Mouse (Mus musculus): Measurements from ENCODE around the gene Col4a3. TPM values are rescaled to one million over a fixed set of nuclear protein-coding genes. Genes with fewer than 3 reads are reported as not detected.

Col4a3 gene
- polyA plus RNA-seq, 1 experiment: 0.09 TPM

DNA sequence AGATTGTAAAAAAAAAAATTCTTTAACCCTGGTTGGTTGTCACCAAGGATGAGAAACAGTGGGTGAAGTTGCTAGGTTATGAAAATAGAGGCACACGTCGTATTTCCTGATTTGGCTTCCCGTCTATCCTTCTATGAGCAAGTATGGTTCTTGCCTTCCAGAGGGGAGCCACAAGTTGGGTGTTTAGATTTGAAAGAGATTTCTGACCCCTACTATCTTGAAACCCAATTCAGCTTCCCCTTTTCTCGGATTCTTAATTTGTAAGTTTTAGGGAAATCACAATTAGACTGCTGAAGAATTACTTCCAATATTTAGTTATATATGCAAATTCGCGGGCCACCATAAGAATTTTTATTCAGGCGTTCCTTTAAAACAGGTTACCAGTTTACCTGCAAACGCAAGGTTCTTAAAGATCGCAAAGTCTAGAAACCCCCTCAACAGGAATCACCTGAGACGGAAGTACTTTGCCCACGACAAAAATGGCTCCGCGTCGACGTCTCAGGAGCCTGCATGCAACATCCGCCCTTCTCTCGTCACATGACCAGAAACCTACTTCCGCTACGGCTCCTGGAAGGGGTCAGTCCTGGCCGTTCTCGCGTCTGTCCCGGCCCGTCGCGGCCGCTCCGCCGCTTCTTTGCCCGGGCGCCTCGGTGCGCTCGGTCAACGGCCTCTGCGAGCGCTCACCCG is 137.8 kb downstream of the Col4a3 start, which contains the start of gene Mff:
Gene Mff, plus strand, starts transcription at position 552 of the 687 bp plus-strand sequence.
- peak within 1 kb of the TSS; percentile 97 for H3K4me3 ChIP-seq (ENCODE audit: insufficient read depth, low read length)
- no peaks in the 10 kb centered on the region for H3K4me1 ChIP-seq (ENCODE audit: control insufficient read depth, insufficient read depth, low read length)
- H3K27ac ChIP-seq (ENCODE audit: insufficient read depth, low read length): no peak within 1 kb of the TSS
- TF ChIP-seq POLR2A (IDR thresholded peaks at IDR 0.05; ENCODE audit: low read depth, low read length) (peak; percentile 65), CTCF (IDR thresholded peaks at IDR 0.05; ENCODE audit: borderline replicate concordance, insufficient read depth, low read length) (no peak)

DNA sequence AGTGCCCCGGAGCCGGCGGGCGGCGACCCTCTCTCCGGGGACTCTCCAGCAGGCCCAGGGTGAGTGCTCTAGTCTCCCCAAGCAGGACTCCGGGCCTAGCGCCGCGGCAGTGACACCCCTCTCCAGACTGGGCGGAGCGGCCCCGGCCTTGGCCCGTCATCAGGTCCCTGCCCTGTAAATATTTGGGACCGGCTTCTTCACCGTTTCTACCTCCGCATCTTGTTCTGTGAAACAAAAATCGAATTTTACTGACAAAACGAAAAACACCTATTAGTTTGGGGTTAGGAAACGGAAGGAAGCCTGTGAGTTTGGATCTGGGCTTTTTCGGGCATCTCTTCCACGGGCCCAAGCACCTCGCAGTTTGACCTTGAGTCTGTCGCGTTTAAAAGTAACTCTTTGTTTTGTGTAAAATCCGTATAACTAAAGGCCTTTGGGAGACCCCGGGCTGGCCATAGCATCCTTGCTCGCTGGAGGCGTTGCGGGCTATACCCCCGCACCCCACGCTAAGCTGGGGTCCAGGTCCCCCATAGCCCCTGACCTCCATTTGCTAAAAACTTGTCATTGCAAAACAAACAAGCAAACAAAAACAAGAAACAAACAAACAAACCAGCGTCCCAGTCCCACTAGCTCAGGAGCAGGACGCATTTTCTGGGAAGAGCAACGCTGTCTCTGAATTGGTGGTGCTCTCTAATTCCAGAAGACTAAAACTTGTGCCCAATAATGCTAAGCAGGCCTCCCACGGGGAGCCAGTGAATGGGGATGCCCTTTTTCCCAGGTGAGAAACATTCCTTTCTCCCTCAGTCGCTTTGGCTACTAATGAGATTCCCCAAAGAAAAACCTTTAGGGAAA is 138.5 kb downstream of the Col4a3 start:
- H3K4me3 ChIP-seq (ENCODE audit: insufficient read depth, low read length): peak overlapping the region; percentile 97
- TF ChIP-seq POLR2A (IDR thresholded peaks at IDR 0.05; ENCODE audit: low read depth, low read length): no peak
- no peak for TF ChIP-seq CTCF (IDR thresholded peaks at IDR 0.05; ENCODE audit: borderline replicate concordance, insufficient read depth, low read length)
- no peak overlapping the region for H3K27ac ChIP-seq (ENCODE audit: insufficient read depth, low read length)
- H3K4me1 ChIP-seq (ENCODE audit: control insufficient read depth, insufficient read depth, low read length): no peaks in the 10 kb centered on the region

DNA sequence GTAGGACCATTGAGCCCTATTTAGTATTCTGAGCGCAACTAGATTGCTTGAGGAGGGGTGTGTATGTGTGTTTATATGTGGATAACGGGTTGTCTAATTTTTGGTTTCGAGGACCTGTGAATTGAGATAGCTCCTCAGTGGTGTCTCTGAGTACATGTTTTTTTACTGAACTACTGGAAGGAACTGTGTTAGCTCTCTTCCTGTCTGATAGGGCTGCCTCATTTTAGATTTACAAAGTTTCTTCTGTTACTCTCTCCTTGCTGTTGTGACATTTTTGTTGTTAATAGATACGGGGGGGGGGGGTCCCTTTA is 139.1 kb downstream of the Col4a3 start:
- H3K4me3 ChIP-seq (ENCODE audit: insufficient read depth, low read length): peak overlapping the region; percentile 97
- no peak overlapping the region for H3K27ac ChIP-seq (ENCODE audit: insufficient read depth, low read length)

DNA sequence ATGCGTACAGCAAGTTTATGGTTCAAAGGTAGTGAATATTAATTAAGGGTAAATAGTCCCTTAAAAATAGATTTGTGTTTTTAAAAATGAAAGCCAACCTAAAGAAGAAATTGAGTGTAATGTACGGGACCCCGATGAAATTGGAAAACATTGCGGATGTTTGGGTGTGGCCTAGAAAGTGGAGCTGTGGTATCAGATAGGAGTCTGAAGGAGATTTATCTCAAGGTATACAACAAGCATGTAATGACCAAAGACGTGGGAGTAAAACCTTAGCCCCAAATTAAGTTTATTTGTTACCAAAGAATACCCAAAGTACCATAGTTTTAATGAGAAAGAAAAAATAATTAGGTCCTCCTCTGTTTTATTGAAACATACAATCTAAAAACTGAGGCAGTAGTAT is 139.8 kb downstream of the Col4a3 start:
- TF ChIP-seq POLR2A (IDR thresholded peaks at IDR 0.05; ENCODE audit: low read depth, low read length): no peak
- TF ChIP-seq CTCF (IDR thresholded peaks at IDR 0.05; ENCODE audit: borderline replicate concordance, insufficient read depth, low read length): no peak
- Histone ChIP-seq H3K4me3 (ENCODE audit: insufficient read depth, low read length) (no peak overlapping the region), H3K4me1 (ENCODE audit: control insufficient read depth, insufficient read depth, low read length) (no peaks in the 10 kb centered on the region), H3K27ac (ENCODE audit: insufficient read depth, low read length) (no peak overlapping the region)

More for the DNA sequence above, 139.1 kb downstream of the Col4a3 start:
- no peak for TF ChIP-seq CTCF (IDR thresholded peaks at IDR 0.05; ENCODE audit: borderline replicate concordance, insufficient read depth, low read length)
- TF ChIP-seq POLR2A (IDR thresholded peaks at IDR 0.05; ENCODE audit: low read depth, low read length): no peak
- H3K4me1 ChIP-seq (ENCODE audit: control insufficient read depth, insufficient read depth, low read length): no peaks in the 10 kb centered on the region

DNA sequence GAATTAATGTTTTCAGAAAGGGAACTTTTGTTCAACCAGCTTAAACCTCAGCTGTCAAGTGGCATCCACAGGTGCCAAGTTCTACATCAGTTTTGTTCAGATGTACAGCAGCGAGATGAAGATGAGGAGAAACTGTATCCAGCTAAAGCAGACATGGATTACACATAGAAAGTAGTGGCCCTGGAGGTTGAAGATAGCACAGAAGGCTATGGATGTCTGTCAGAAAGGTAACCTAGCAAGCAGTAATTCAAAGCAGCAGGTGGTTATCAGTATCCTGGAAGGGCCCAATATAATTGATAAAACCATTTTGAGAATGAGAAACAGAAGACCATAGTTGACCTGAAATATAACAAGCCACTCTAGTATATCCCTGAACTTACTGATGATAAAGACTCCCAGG is 146.6 kb downstream of the Col4a3 start:
- no peak overlapping the region for H3K27ac ChIP-seq (ENCODE audit: insufficient read depth, low read length)
- no peaks in the 10 kb centered on the region for H3K4me1 ChIP-seq (ENCODE audit: control insufficient read depth, insufficient read depth, low read length)
- no peak overlapping the region for H3K4me3 ChIP-seq (ENCODE audit: insufficient read depth, low read length)
- TF ChIP-seq POLR2A (IDR thresholded peaks at IDR 0.05; ENCODE audit: low read depth, low read length): no peak
- TF ChIP-seq CTCF (IDR thresholded peaks at IDR 0.05; ENCODE audit: borderline replicate concordance, insufficient read depth, low read length): no peak

DNA sequence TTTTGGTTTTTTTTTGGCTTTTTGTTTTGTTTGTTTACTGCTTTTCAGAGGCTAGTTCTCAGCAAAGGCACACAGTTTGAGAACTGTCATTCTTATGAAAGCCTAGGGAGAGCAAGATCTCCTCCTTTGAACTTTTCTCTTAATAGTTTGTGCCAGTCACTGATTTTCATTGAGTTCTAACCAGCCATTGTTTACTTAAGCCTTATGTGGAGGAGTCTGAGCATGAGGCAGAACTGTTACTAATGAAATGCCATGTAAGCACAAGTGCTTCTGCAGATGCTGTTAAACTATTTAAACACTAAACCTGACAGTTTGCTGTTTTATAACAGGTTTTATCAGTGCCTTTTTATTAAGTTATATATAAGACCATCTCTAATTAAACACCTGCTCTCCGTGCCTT is 151.3 kb downstream of the Col4a3 start:
- H3K27ac ChIP-seq (ENCODE audit: insufficient read depth, low read length): no peak overlapping the region
- no peaks in the 10 kb centered on the region for H3K4me1 ChIP-seq (ENCODE audit: control insufficient read depth, insufficient read depth, low read length)
- TF ChIP-seq CTCF (IDR thresholded peaks at IDR 0.05; ENCODE audit: borderline replicate concordance, insufficient read depth, low read length): no peak
- TF ChIP-seq POLR2A (IDR thresholded peaks at IDR 0.05; ENCODE audit: low read depth, low read length): no peak
- no peak overlapping the region for H3K4me3 ChIP-seq (ENCODE audit: insufficient read depth, low read length)

DNA sequence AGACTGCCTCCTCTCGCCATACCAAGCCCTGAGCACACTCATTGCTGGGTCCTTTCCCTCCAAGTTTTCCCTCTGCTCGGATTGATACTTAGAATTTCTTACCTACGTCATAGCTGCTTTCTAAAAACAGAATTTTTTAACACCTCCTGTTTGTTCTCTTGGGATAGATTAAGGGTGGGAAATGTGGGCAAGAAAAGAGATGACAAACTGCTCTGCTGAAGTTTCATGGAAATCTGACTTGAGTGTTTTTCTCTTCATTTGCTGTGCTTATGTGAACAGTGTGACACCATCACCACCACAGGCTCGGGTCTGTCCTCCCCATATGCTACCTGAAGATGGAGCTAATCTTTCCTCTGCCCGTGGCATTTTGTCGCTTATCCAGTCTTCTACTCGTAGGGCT is 154.8 kb downstream of the Col4a3 start:
- H3K27ac ChIP-seq (ENCODE audit: insufficient read depth, low read length): no peak overlapping the region
- TF ChIP-seq POLR2A (IDR thresholded peaks at IDR 0.05; ENCODE audit: low read depth, low read length) (no peak), CTCF (IDR thresholded peaks at IDR 0.05; ENCODE audit: borderline replicate concordance, insufficient read depth, low read length) (no peak)
- H3K4me1 ChIP-seq (ENCODE audit: control insufficient read depth, insufficient read depth, low read length): no peaks in the 10 kb centered on the region
- no peak overlapping the region for H3K4me3 ChIP-seq (ENCODE audit: insufficient read depth, low read length)

DNA sequence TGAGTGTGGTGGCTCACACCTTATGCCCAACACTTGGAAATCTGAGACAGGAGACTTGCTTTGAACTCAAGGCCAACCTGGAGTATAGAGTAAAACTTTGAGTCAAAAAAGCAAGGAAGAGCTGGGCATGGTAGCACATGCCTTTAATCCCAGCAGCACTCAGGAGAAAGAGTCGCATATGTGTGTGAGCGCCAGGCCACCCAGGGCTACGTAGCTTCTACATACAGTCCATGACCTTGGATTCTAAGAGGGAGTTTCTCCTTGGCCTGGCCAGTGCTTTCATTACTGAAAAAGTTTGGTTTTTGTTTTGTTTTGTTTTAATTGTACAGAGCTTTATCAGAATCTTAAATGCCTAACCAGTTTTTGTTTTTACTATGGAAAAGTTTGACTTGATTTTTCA is 157.2 kb downstream of the Col4a3 start:
- no peak overlapping the region for H3K4me3 ChIP-seq (ENCODE audit: insufficient read depth, low read length)
- no peak for TF ChIP-seq POLR2A (IDR thresholded peaks at IDR 0.05; ENCODE audit: low read depth, low read length)
- TF ChIP-seq CTCF (IDR thresholded peaks at IDR 0.05; ENCODE audit: borderline replicate concordance, insufficient read depth, low read length): no peak
- no peaks in the 10 kb centered on the region for H3K4me1 ChIP-seq (ENCODE audit: control insufficient read depth, insufficient read depth, low read length)
- H3K27ac ChIP-seq (ENCODE audit: insufficient read depth, low read length): no peak overlapping the region

DNA sequence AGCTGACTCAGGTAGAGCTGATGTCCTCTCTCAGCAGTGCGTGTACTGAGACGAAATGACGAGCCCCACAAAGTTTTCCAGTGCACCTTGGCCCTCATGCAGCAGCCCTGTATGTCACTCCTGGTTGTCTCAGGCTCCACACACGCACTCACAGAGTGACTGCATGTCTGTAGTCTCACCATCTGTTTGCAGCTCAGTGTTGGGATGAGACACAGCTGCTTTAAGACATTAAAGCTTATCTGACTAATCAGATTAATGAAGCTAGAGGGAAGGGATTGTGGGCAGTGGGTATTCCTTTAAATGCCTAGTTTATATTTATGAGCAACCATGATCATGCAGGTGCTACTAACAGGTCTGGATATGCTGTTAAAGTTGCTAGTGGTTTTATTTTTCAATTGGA is 159.7 kb downstream of the Col4a3 start:
- Histone ChIP-seq H3K4me3 (ENCODE audit: insufficient read depth, low read length) (no peak overlapping the region), H3K27ac (ENCODE audit: insufficient read depth, low read length) (no peak overlapping the region), H3K4me1 (ENCODE audit: control insufficient read depth, insufficient read depth, low read length) (no peaks in the 10 kb centered on the region)
- no peak for TF ChIP-seq POLR2A (IDR thresholded peaks at IDR 0.05; ENCODE audit: low read depth, low read length)
- no peak for TF ChIP-seq CTCF (IDR thresholded peaks at IDR 0.05; ENCODE audit: borderline replicate concordance, insufficient read depth, low read length)

Data from embryonic fibroblast, embryonic 13.5 days (primary cell).